Mouse (Mus musculus): Measurements from ENCODE around the gene Ajap1. TPM values are rescaled to one million over a fixed set of nuclear protein-coding genes. Genes with fewer than 3 reads are reported as not detected.

The Ajap1 gene
- total and polyA plus RNA-seq, 3 experiments = not detected

- H3K79me2 ChIP-seq (ENCODE audit: control insufficient read depth, insufficient read depth, low read length, poor library complexity) = no peaks in the 10 kb centered on the region
- H3K4me3 ChIP-seq (ENCODE audit: control insufficient read depth in 1 of 2, insufficient read depth in 1 of 2, low read depth in 2 of 2, low read length in 2 of 2) = no peak overlapping the region
- H3K36me3 ChIP-seq (ENCODE audit: control insufficient read depth in 1 of 2, insufficient read depth in 2 of 2, low read length in 2 of 2) = no peaks in the 10 kb centered on the region
- DNase-seq (ENCODE audit: low read depth, low spot score) = no peak
- H3K27ac ChIP-seq (ENCODE audit: control insufficient read depth, low read depth, low read length) = no peak overlapping the region
- TF ChIP-seq MAX (IDR thresholded peaks at IDR 0.05; ENCODE audit: low read length) (no peak), TAL1 (IDR thresholded peaks at IDR 0.05; ENCODE audit: low read length) (no peak), MYB (IDR thresholded peaks at IDR 0.05; ENCODE audit: low read depth, low read length) (no peak), SIN3A (IDR thresholded peaks at IDR 0.05; ENCODE audit: low read length) (no peak), MXI1 (IDR thresholded peaks at IDR 0.05; ENCODE audit: low read depth, low read length) (no peak), SMC3 (IDR thresholded peaks at IDR 0.05; ENCODE audit: low read depth, low read length) (no peak)
- H3K4me1 ChIP-seq (ENCODE audit: control insufficient read depth in 1 of 2, insufficient read depth in 2 of 2, low read length in 2 of 2) = no peaks in the 10 kb centered on the region
- no peak overlapping the region for H3K9ac ChIP-seq (ENCODE audit: control insufficient read depth, low read depth, low read length, poor library complexity, severe bottlenecking)
- no peaks in the 10 kb centered on the region for H3K9me3 ChIP-seq (replicated peaks; ENCODE audit: insufficient read depth, low read length)
- no peaks in the 10 kb centered on the region for H3K27me3 ChIP-seq (ENCODE audit: control insufficient read depth in 1 of 2, insufficient read depth in 2 of 2, low read length in 2 of 2)
Observed at GRCm38 (mm10) chr4:153377981-153378380, 104.6 kb downstream of the Ajap1 start.

- TF ChIP-seq ETS1 (IDR thresholded peaks at IDR 0.05; ENCODE audit: low read depth, low read length) = no peak
- no peak for TF ChIP-seq GABPA (IDR thresholded peaks at IDR 0.05; ENCODE audit: low read depth, low read length)
- TF ChIP-seq MYC (IDR thresholded peaks at IDR 0.05; ENCODE audit: low read depth, low read length) = no peak
- TF ChIP-seq POLR2AphosphoS2 (IDR thresholded peaks at IDR 0.05; ENCODE audit: low read length) = no peak
- no peak for TF ChIP-seq TAL1 (IDR thresholded peaks at IDR 0.05; ENCODE audit: low read length)
- no peak for TF ChIP-seq MEF2A (IDR thresholded peaks at IDR 0.05; ENCODE audit: extremely low read depth, insufficient replicate concordance, low read depth, low read length, poor library complexity, severe bottlenecking)
- no peak for TF ChIP-seq NELFE (IDR thresholded peaks at IDR 0.05; ENCODE audit: low read depth, low read length)
- no peak for TF ChIP-seq POLR2A (IDR thresholded peaks at IDR 0.05; ENCODE audit: control insufficient read depth in 1 of 2, insufficient read depth in 1 of 2, low read depth in 1 of 2, low read length in 2 of 2, poor library complexity in 1 of 2)
- no peak for TF ChIP-seq MXI1 (IDR thresholded peaks at IDR 0.05; ENCODE audit: low read depth, low read length)
- no peak for TF ChIP-seq ZNF384 (IDR thresholded peaks at IDR 0.05; ENCODE audit: low read depth, low read length)
- TF ChIP-seq ELF1 (IDR thresholded peaks at IDR 0.05; ENCODE audit: low read depth, low read length) = no peak
- no peak for TF ChIP-seq RCOR1 (IDR thresholded peaks at IDR 0.05; ENCODE audit: low read depth, low read length)
- no peak for TF ChIP-seq MYB (IDR thresholded peaks at IDR 0.05; ENCODE audit: low read depth, low read length)
- TF ChIP-seq ZC3H11A (IDR thresholded peaks at IDR 0.05; ENCODE audit: low read depth, low read length) = no peak
- no peak for TF ChIP-seq TBP (IDR thresholded peaks at IDR 0.05; ENCODE audit: low read depth, low read length)
- TF ChIP-seq JUND (IDR thresholded peaks at IDR 0.05; ENCODE audit: low read depth, low read length) = no peak
- TF ChIP-seq CHD2 (IDR thresholded peaks at IDR 0.05; ENCODE audit: low read length) = no peak
- TF ChIP-seq POLR2AphosphoS5 (IDR thresholded peaks at IDR 0.05; ENCODE audit: borderline replicate concordance, low read depth, low read length) = no peak
- no peak for TF ChIP-seq MAX (IDR thresholded peaks at IDR 0.05; ENCODE audit: low read length)
- TF ChIP-seq TCF12 (IDR thresholded peaks at IDR 0.05; ENCODE audit: low read depth, low read length) = no peak
- Histone ChIP-seq H3K36me3 (ENCODE audit: control insufficient read depth in 1 of 2, insufficient read depth in 2 of 2, low read length in 2 of 2) (no peaks in the 10 kb centered on the region), H3K27me3 (ENCODE audit: control insufficient read depth in 1 of 2, insufficient read depth in 2 of 2, low read length in 2 of 2) (no peaks in the 10 kb centered on the region), H3K9ac (ENCODE audit: control insufficient read depth, low read depth, low read length, poor library complexity, severe bottlenecking) (no peak overlapping the region), H3K27ac (ENCODE audit: control insufficient read depth, low read depth, low read length) (no peak overlapping the region), H3K9me3 (replicated peaks; ENCODE audit: insufficient read depth, low read length) (no peaks in the 10 kb centered on the region), H3K4me3 (ENCODE audit: control insufficient read depth in 1 of 2, insufficient read depth in 1 of 2, low read depth in 2 of 2, low read length in 2 of 2) (no peak overlapping the region), H3K79me2 (ENCODE audit: control insufficient read depth, insufficient read depth, low read length, poor library complexity) (no peaks in the 10 kb centered on the region), H3K4me1 (ENCODE audit: control insufficient read depth in 1 of 2, insufficient read depth in 2 of 2, low read length in 2 of 2) (no peaks in the 10 kb centered on the region)
- DNase-seq (ENCODE audit: low read depth, low spot score) = no peak
Observed at GRCm38 (mm10) chr4:153374233-153374632, 108.4 kb downstream of the Ajap1 start.
